Mouse (Mus musculus): ENCODE measurements around the gene Slc10a1.
"Not testable (repeated sequence)": the region's sequence is repeated elsewhere in the genome, so short reads cannot be mapped to it uniquely, and the experiment has no call there.

Gene Slc10a1

DNA sequence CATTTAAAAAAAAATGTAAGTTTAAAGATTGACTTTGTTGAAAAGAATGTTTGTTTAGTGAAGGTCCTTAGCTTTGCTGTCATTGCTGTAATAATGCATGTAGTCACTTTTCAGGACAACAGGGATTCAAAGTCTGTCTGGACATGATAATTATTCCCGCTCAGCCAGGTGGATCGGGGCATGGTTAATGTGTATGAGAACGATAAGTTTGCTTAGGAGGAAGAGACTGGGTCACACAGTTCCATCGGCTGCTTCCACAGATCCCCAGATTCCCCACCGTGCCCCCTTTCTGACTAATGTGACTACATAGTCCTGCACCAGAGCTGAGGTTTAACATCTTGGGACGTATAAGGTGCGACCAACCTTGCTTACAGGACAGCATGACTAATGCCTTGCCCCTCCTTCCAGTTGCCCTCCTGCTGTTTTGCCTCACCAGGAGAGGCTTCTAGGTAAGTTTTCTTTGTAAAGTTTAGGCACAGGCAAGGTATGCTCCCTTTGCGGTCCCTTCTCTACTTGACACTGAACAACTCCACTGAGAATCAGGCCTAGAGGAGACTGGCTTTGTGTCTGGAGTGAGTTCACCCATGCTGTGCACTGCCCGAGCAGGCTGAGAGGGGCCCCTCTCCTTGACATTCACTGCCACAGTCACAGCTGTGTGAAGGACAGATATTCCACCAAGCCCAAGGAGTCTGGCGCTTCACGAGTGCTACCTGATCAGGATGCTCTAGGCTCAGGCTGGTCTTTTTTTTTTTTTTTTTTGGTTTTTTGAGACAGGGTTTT is 2.3 kb downstream of the Slc10a1 start:
- no peak for DNase-seq (ENCODE audit: low spot score in 2 of 2)

DNA sequence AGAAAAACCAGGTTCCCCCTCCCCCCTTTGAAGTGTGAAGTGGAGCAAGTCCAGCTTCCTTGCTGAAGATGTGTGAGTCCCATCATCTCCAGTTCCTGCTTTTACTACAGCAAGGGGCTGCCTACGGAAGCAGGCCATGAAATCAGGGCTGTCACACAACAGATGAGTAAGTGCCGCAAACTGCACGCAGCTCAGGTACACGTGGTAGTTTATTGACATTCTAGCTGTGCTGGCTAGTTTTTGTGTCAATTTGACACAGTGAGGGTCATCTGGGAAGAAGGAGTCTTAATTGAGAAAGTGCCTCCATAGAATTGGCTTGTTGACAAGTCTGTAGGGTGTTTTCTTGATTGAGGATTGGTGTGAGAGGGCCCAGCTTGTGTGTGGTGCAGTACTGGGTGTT is 5.9 kb downstream of the Slc10a1 start:
- DNase-seq (ENCODE audit: low spot score in 2 of 2), result no peak

DNA sequence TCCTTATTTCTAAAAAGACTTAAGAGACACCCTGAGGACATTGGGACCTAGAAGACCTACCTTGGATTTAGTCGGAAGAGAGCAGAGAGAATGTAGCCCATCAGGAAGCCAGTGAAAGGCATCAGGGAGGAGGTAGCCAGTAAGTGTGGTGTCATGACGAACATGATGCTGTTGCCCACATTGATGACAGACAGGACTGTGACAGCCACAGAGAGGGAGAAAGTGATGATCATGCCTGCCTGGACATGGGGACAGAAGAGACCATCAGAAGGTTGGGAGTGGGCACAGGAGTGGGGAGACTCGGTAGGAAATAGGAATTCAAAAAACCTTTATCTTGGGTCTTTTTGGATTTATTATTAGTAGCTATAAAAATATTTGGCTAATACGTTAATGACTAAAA is 10.5 kb downstream of the Slc10a1 start:
- no peak for DNase-seq (ENCODE audit: low spot score in 2 of 2)

DNA sequence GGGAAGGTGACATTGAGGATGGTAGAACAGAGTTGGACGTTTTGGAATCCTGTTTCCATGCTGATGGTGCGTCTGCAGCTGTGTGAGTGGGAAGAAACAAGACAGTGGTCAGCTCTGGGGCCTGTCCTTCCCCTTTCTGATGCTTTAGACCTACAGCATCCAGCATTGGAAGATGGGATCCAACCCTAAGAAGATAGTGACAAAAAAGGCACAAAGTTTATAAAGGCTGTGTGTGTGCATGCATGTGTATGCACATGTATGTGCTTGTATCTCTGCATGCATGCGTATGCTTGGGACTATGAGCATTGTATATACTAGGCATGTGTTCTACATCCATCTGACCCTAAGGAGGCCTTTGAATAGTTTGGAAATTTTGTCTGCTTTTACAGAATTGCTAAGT is 12.5 kb downstream of the Slc10a1 start:
- DNase-seq (ENCODE audit: low spot score in 2 of 2), result no peak

DNA sequence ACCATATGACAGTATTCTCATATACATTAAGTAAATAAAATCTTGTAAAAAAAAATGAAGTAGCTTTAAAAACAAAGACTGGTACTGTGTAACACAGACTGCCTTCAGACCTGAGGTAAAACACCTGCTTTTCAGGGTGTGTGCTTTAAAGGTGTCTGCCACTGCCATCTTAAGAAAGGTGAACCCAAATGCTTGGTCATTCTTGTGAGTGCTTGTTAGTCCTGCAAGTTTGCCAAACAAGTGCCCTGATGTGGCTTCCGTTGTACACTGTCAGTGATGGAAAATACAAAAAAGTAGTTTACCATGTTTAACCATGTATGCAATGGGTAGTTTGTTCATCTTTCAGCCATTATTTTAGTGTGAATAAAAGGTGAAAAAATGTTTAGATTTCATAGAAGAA is 16.0 kb downstream of the Slc10a1 start:
- no peak for DNase-seq (ENCODE audit: low spot score in 2 of 2)

DNA sequence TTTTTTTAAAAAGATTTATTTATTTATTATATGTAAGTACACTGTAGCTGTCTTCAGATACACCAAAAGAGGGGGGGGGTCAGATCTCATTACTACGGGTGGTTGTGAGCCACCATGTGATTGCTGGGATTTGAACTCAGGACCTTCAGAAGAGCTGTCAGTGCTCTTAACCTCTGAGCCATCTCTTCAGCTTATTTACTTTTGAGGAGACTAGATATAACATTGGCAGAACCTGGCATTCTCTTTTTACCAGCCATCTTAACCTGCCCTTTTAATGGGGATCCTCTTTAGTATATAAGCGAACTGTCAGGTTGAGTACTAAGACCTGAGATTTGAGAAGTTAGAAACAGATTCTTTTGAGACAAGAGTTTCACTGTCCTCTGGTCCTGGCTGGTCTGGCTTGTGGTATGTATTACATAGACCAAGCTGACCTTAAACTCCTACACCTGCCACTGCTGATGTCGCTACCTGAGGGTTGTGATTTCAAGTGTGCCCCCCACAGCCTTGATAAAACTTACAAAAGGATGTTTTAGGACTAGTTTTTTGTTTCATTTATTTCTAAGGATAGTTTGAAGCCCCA is 16.8 kb downstream of the Slc10a1 start:
- DNase-seq (ENCODE audit: low spot score in 2 of 2), result no peak

DNA sequence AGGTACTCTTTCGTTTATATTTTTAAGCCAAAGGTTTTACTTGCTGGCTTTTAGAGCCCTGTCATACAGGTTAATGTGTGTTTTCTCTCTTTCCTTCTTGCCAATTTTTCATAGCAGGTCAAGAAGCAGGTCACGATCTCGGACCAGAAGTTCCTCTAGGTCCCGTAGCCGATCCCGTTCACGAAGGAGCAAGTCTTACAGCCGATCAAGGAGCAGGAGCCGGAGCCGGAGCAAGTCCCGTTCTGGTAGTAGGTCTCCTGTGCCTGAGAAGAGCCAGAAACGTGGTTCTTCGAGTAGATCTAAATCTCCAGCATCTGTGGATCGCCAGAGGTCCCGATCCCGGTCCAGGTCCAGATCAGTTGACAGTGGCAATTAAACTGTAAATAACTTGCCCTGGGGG is 18.9 kb downstream of the Slc10a1 start:
- DNase-seq (ENCODE audit: low spot score in 2 of 2), result not testable (repeated sequence)

DNA sequence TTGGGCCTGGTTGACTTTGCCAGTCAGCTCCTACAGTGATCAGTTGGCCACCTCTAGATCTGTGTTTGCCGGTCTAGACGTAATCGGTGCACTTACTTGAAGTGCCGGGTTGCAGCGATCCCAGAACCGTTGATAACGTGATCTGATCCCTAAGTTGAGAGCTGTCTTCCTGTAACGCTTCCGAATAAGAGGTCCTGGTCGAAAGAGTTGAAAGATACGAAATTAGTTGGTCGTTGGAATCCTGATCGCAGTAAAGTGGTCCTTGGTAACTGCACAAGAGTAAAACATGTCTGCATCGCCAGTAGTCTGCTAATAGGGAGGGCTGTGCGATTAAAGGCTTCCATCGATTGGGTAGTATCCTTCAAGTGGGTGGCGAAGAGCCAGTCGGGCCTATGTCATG is 20.3 kb downstream of the Slc10a1 start:
- no peak for DNase-seq (ENCODE audit: low spot score in 2 of 2)

DNA sequence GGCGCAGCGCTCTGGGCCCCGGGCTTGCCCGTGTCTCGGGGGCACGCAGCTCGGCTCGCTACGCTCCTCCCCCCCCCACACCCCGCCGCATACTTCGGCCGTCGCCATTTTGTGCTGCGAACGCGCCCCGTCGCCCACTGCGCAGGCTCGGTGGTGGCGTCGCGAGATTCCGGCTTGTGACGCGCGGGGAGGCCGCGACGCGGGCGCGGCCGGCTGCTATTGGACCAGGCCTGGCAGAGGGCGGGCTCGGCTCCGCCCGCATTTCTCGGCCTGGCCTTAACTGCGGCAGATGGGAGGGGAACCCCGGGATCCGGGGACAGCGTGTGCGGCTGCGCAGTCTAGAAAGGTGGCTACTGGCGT is 22.5 kb downstream of the Slc10a1 start:
- DNase-seq (ENCODE audit: low spot score in 2 of 2), result peak; percentile 95 to 96

DNA sequence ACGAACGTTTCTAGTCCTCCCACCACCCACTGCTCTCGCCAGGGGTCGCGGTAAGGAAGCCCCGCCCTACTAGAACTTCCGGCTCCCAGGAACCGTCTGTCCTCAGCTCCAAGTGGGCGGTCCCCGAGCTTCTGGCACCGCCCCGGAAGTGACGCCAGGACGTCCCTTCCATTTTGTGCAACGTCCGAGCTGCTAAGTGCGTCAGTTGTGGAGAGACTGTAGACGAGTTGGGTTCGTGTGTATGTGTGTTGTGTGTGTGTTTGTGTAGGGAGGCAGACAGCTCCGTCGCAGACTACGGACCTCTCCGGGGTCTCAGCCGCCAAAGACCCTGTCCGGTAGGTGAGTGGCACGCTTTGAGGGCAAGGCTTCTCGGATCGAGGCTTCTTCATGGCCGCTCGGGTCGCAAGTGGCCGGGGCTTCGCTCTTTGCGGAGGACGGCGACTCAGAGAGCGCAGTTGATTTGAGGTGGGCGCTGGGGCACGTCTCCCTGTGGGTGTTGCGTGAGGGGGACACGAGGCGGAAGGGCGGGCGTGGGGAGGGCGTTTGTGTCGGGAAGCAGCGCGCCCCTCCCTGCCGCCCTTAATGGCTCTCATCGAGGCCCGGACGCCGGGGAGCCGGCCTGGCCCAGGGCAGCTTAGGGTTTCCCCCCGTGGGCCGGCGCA is 23.0 kb downstream of the Slc10a1 start, which contains the start of gene Srsf5:
Gene Srsf5 (plus strand): TSS at position 171 of the 662 bp plus-strand sequence.
- DNase-seq (ENCODE audit: low spot score in 2 of 2), result peak; percentile 96 to 98

DNA sequence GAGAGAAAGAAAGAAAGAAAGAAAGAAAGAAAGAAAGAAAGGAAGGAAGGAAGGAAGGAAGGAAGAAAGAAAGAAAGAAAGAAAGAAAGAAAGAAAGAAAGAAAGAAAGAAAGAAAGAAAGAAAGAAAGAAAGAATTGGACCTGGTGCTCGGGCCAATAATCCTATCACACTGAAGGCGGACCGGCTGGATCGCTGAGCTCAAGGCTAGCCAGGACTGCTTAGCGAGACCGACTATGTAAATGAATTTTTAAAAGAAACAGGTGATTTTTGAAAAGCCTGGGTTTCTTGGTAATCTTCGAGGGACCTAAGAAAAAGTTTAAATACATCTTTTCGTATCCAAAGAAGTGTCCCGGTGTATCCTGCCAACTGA is 23.6 kb downstream of the Slc10a1 start:
- DNase-seq (ENCODE audit: low spot score in 2 of 2), result not testable (repeated sequence)

DNA sequence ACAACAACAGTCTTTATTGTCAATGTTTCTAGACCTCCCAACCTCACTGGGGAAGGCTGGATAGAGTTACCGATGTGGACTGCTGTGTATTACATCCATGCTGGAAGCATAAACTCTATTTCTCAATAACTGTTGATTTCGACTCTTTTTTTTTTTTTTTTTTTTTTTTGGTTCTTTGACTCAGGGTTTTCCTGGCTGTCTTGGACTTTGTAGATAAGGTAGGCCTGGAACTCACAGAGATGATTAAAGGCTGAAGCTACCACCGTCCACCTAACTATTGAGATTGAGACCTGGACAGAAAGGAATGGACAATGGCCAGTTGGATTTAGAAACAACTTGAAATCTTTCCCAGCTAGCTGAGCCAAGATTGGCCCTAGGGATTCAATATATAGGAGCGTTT is 24.3 kb downstream of the Slc10a1 start:
- no peak for DNase-seq (ENCODE audit: low spot score in 2 of 2)

DNA sequence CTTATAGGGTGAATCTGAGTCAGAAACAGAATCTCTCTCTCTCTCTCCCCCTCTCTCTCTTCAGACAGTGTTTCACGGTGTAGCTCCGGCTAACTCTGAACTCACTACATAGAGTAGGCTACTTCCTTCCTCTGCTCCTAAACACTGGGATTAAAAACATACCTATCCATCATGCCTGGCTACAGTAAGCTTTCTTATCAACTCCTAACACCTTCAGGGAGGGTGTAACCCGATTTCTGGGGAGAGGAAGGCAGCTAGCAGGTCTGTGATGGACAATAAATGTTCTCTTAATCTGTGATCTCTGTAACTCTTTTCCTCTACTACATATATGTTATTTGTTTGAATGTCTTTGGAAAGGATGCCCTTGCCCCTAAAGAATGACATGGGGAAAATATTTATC is 25.1 kb downstream of the Slc10a1 start:
- DNase-seq (ENCODE audit: low spot score in 2 of 2), result no peak

DNA sequence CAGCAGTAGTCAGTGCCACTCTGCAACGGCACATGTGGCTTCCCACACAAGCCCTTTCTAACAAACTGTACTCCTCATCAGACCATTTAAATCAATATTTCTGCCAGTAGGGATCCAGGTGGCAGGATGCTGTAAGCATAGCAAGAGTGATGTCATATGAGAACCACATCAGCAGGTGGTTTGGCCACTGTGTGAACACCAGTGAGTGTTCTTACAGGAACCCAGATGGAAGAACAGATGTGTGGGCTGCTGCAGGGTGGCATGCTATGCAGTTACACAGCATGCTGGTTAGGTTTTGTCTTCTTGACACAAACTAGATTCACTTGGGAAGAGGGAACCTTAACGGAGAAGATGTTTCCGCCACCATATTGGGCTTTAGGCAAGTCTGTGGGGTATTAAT is 26.6 kb downstream of the Slc10a1 start:
- DNase-seq (ENCODE audit: low spot score in 2 of 2), result no peak

DNA sequence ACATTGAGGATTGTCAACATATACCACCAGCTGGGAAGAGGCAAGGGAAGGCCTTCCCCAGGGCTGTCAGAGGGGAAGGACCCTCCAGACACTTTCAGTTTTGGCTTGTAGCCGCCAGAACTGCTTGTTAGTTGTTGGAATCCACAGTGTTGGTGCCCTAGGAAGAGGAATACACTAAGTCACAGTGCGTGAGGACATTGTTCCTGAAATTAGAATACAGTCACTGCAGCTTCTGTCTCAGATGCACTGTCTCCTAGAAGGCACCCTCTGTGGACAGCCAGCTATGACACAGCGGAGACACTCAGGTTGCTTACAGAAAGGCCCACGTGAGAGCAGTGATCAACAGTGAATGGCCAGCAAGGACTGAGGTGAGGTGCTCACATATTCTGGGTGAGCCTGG is 29.3 kb downstream of the Slc10a1 start:
- no peak for DNase-seq (ENCODE audit: low spot score in 2 of 2)

DNA sequence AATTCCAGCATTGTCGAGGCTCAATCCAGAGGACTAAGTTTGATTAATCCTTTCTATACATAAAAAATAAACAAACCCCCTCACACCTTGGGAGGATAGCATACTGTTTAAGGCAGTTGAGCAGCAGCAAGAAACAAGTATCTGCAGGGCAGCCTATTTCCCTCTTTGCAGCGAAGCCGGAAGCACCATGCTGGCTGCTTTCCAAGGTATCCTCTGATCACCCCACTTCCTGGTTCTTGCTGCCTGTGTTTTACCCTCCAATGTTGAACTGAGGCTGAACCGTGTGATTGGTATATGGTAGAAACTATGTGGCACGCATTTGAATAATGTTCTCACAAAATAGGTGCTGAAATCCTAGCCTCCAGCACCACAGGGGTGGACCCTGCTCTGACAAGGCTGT is 29.9 kb downstream of the Slc10a1 start:
- DNase-seq (ENCODE audit: low spot score in 2 of 2), result no peak

DNA sequence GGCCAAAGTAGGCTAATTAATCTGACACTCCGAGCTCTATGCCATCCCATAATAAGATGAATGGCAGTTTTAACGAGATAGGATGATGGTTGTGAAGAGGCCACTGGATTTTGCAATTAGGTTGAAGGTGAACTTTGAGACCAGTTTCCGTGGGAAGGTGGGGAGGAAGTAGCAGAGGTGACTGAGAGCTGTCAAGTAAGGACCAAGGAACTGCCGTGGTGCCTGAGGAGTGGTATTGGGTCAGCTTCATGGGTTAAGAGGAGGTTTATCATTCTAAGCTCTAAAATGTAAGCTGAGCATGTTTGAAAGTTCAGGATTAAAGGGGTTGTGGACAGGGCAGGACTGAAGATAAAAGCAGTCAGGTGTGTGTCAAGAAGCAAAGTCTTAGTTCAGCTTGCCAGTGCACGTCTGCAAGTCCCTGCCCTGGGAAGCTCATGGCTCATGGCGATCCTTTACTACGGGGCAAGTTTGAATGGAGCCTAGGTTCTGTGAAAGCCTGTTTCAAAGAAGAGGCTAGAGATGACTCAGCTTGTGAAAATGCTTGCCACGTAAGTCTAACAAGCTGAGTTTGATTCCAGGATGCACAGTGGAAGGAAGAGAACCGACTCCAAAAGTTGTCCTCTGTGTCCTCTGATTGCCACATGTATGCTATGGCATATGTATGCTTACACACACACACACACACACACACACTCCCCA is 31.0 kb downstream of the Slc10a1 start:
- DNase-seq (ENCODE audit: low spot score in 2 of 2), result no peak

DNA sequence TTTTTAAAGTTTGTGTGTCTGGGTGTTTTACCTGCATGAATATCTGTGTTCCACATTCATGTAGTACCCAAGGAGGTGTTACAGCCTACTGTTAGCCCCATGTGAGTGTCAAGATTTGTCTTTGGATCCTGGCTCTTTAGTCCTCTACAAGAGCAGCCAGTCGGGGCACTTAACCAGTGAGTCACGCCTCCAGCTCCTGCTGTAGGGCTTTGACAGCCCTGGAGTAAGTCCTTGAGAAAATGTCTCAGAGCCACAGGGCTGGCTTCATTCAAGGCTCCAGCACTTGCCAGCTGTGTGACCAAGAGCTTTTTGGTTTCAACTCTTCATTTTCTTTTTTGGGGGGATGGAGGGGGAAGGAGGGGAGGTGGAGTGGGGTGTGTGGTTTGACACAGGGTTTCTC is 31.8 kb downstream of the Slc10a1 start:
- DNase-seq (ENCODE audit: low spot score in 2 of 2), result no peak

DNA sequence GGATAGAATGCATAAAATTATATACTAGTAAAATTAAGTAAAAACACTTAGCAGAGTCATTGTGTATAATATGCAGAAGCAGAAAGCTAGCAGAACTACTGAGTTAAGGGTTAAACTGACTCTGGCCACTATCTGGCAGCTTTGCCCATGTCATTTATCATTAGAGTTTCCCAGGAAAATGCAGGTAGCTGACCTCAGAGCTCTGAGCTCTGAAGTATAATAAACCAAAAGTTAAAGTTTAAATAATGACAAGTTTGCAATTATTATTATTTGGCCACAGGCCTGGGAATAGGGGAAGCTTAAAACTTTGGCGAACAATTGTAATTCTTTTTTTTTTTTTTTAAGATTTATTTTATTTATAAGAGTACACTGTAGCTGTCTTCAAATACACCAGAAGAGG is 35.6 kb downstream of the Slc10a1 start:
- DNase-seq (ENCODE audit: low spot score in 2 of 2), result no peak

DNA sequence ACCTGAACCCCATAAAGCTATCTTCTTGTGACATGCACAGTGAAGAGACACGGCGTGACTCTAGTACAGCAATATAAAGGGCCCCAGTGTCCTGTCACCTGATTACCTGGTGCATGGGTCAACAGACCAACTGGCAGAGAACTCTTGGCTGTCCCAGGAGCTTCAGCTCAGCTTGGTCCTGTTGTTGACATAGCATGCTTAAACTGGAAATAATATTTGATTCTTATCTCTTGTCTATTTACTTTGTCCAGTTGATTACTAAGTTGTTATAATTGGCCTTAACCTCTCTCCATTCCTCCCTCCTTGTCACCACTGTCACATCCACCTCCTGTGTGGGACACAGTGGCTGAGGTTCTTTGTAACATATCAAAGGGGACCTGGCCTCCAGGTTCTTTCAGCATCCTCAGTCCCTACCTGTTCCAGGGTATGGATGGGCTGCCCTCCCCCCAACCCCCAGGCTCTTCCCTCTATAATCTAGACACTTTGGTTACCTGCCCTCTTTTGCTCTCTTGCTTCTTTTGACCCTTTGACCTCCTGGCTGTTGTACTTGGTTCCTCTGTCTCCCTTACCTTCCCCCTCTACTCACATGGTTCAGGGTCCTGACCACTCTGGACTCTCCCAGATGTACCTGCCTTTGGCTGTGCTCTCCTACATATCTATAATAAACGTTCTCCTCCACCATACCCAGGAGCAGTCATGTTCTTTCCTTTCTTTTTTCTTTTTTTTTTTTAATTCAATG is 36.9 kb downstream of the Slc10a1 start:
- no peak for DNase-seq (ENCODE audit: low spot score in 2 of 2)

DNA sequence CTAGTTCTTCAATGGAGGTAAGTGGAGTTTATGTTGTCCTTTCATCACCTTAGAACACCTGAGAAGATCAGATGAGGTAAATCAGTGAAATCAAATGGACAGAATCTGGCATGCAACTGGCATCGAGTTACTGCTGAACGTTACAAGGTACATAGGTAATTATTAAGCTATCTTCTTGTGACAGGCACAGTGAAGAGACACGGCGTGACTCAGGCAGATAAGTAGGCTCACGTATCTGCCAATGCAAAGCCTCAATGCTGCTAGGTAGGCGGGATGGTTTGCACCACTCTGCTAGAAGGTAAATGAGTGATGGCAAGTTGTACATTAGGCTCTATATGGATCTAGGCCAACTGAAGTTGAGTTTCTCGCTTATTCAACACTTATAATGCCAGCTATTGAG is 38.4 kb downstream of the Slc10a1 start:
- no peak for DNase-seq (ENCODE audit: low spot score in 2 of 2)

DNA sequence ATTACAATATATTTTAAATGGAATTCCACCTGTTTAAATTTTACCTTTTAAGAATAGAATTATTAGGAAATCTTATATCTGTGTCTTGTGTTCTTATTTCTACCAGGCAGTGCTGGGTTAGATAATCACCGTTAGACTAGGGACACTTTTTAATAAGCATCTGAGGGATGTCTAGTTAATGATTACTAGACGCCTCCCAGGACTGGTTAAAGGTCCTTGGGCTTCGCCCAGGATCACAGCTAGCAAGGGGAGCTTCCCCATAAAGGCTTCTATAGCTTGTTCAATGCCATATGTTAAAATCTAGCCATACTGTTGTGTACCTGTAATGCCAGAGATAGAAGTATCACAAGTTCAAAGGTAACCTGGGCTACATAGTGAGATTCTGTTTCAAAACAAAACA is 39.6 kb downstream of the Slc10a1 start:
- DNase-seq (ENCODE audit: low spot score in 2 of 2), result no peak

Measured in frontal cortex, postnatal 36 days (tissue).